Mouse (Mus musculus) hindbrain, embryonic 11.5 days (tissue): Measurements from ENCODE around the gene Ndufa4l2. TPM values are rescaled to one million over a fixed set of nuclear protein-coding genes. Genes with fewer than 3 reads are reported as not detected.
A peak's percentile ranks its signal among the peaks of the same experiment; 100 is the strongest.

ENCODE experiments used
- ATAC-seq: fragments of 200-750 bp; cut with Nextera tagmentation; 2 replicates; pipeline ENCODE4 v1.8.0; 2017; ENCODE audit warnings: mild to moderate bottlenecking, moderate TSS enrichment, moderate library complexity; ENCODE audit not compliant: low FRiP score
- DNase-seq: peaks from one replicate; pipeline ENCODE4 v3.0.0-alpha.2; 2015; ENCODE audit warnings: low spot score
- H3K27ac ChIP-seq: fragments of 300-500 bp; sonication (generic); 2 replicates; pipeline ENCODE4 v1.5.1; 2014; ENCODE audit warnings: mild to moderate bottlenecking, low read depth, low read length
- H3K27me3 ChIP-seq: fragments of 300-500 bp; sonication (generic); 2 replicates; pipeline ENCODE4 v1.6.1; 2014; ENCODE audit warnings: mild to moderate bottlenecking, low read length, moderate library complexity, mixed read lengths; ENCODE audit not compliant: control insufficient read depth, insufficient read depth
- H3K36me3 ChIP-seq: fragments of 300-500 bp; sonication (generic); 2 replicates; pipeline ENCODE4 v1.6.1; 2014; ENCODE audit warnings: mild to moderate bottlenecking, low read length, moderate library complexity, mixed read lengths; ENCODE audit not compliant: control insufficient read depth, insufficient read depth
- H3K4me1 ChIP-seq: fragments of 300-500 bp; sonication (generic); replicated peaks from 2 replicates; pipeline ENCODE4 v1.6.1; 2014; ENCODE audit warnings: low read length, mixed read lengths; ENCODE audit not compliant: control insufficient read depth, insufficient read depth
- H3K4me2 ChIP-seq: fragments of 300-500 bp; sonication (generic); replicated peaks from 2 replicates; pipeline ENCODE4 v1.6.1; 2014; ENCODE audit warnings: mild to moderate bottlenecking, low read depth, low read length
- H3K4me3 ChIP-seq: fragments of 300-500 bp; sonication (generic); 2 replicates; pipeline ENCODE4 v1.5.1; 2014; ENCODE audit warnings: low read depth, low read length
- H3K9ac ChIP-seq: fragments of 300-500 bp; sonication (generic); 2 replicates; pipeline ENCODE4 v1.6.1; 2014; ENCODE audit warnings: low read depth, low read length
- H3K9me3 ChIP-seq: fragments of 300-500 bp; sonication (generic); 2 replicates; pipeline ENCODE4 v1.6.1; 2016; ENCODE audit warnings: low read length; ENCODE audit not compliant: control insufficient read depth
- WGBS: fragments of 180-500 bp; shearing (Covaris S2); extraction: QIAGEN DNeasy Blood & Tissue Kit; methylation state at CpG from one replicate; pipeline ENCODE4 v1.1.7; 2014; 5-methylcytosine and 5-hydroxymethylcytosine counted together
- polyA plus RNA-seq: library from polyadenylated mRNA; unstranded; fragments of >200 nt; fragmentation: Nextera tagmentation; extraction: Ambion mirVana; gene quantifications from 2 replicates; pipeline ENCODE4 v1.2.1, GENCODE M21; 2014

The Ndufa4l2 gene
- polyA plus RNA-seq, 1 experiment from 2014 or later: 6.5 TPM

- Histone ChIP-seq H3K4me2 (peak overlapping the region; percentile 35), H3K9ac (peak overlapping the region; percentile 45; the same call in 1 of the 2 replicates), H3K4me1 (peaks cover 21% of the 10 kb centered on the region), H3K4me3 (no peak overlapping the region), H3K9me3 (no peaks in the 10 kb centered on the region), H3K27me3 (peaks cover 85% of the 10 kb centered on the region), H3K27ac (peak overlapping the region; percentile 90), H3K36me3 (no peaks in the 10 kb centered on the region)
- DNase-seq: peak; percentile 63
- 0% methylated on average over 17 of the region's 17 CpGs for WGBS
- ATAC-seq: peak; percentile 59
These were observed 12.7 kb downstream of the Ndufa4l2 start for GRCm38 (mm10) chr10:127527481-127527880.

- H3K4me2 ChIP-seq: peak overlapping the region; percentile 77
- peak overlapping the region; percentile 58 for H3K4me3 ChIP-seq
- H3K9ac ChIP-seq: peak overlapping the region; percentile 49
- H3K9me3 ChIP-seq: no peaks in the 10 kb centered on the region
- H3K27me3 ChIP-seq: peaks cover 95% of the 10 kb centered on the region
- no peak for DNase-seq
- no peaks in the 10 kb centered on the region for H3K36me3 ChIP-seq
- H3K4me1 ChIP-seq: peaks cover 24% of the 10 kb centered on the region
- H3K27ac ChIP-seq: peak overlapping the region; percentile 81
- ATAC-seq: no peak
- WGBS: under 1% methylated on average over 12 of the region's 25 CpGs
These were observed 16.2 kb downstream of the Ndufa4l2 start for GRCm38 (mm10) chr10:127530945-127531344.

- Histone ChIP-seq H3K27me3 (peaks cover 95% of the 10 kb centered on the region), H3K27ac (peak overlapping the region; percentile 81), H3K4me2 (peak overlapping the region; percentile 77), H3K9me3 (no peaks in the 10 kb centered on the region), H3K36me3 (no peaks in the 10 kb centered on the region), H3K4me1 (peaks cover 20% of the 10 kb centered on the region), H3K4me3 (peak overlapping the region; percentile 58), H3K9ac (peak overlapping the region; percentile 49)
- DNase-seq (peak; percentile 37), ATAC-seq (no peak)
- 0% methylated on average over 4 of the region's 4 CpGs for WGBS
These were observed 16.8 kb downstream of the Ndufa4l2 start for GRCm38 (mm10) chr10:127531548-127531947.

GRCm38 (mm10) chr10:127534036-127534928 is 19.5 kb downstream of the Ndufa4l2 start, which contains the start of gene Nxph4:
Gene Nxph4, minus strand, starts transcription at chr10:127534559.
- Histone ChIP-seq H3K27ac (peak within 1 kb of the TSS; percentile 88), H3K9me3 (no peaks in the 10 kb centered on the region), H3K4me3 (peak within 1 kb of the TSS; percentile 58), H3K27me3 (peaks cover 71% of the 10 kb centered on the region), H3K36me3 (no peaks in the 10 kb centered on the region; the same call in 1 of the 2 replicates), H3K9ac (peak within 1 kb of the TSS; percentile 71), H3K4me1 (peaks cover 13% of the 10 kb centered on the region), H3K4me2 (peak within 1 kb of the TSS; percentile 77)
- ATAC-seq: peak; percentile 26
- WGBS: under 1% methylated on average over 52 of the region's 78 CpGs
- DNase-seq: peak; percentile 43

GRCm38 (mm10) chr10:127534929-127535384 is 20.2 kb downstream of the Ndufa4l2 start:
- ATAC-seq: peak; percentile 46

GRCm38 (mm10) chr10:127536586-127537314 is 22.0 kb downstream of the Ndufa4l2 start:
- Histone ChIP-seq H3K27me3 (peaks cover 48% of the 10 kb centered on the region), H3K9ac (no peak overlapping the region)

More at GRCm38 (mm10) chr10:127534929-127535384, 20.2 kb downstream of the Ndufa4l2 start:
- H3K4me2 ChIP-seq: peak overlapping the region; percentile 77
- H3K27me3 ChIP-seq: peaks cover 64% of the 10 kb centered on the region
- H3K9me3 ChIP-seq: no peaks in the 10 kb centered on the region
- H3K4me3 ChIP-seq: peak overlapping the region; percentile 58
- peaks cover 13% of the 10 kb centered on the region for H3K4me1 ChIP-seq
- under 1% methylated on average over 30 of the region's 30 CpGs for WGBS
- no peaks in the 10 kb centered on the region; the same call in 1 of the 2 replicates for H3K36me3 ChIP-seq
- H3K27ac ChIP-seq: peak overlapping the region; percentile 88
- H3K9ac ChIP-seq: peak overlapping the region; percentile 71; the same call in 1 of the 2 replicates
- DNase-seq: peak; percentile 67

GRCm38 (mm10) chr10:127537854-127538583 is 23.3 kb downstream of the Ndufa4l2 start:
- Histone ChIP-seq H3K9me3 (no peaks in the 10 kb centered on the region), H3K4me3 (no peak overlapping the region), H3K4me2 (no peak overlapping the region), H3K36me3 (peaks cover 6% of the 10 kb centered on the region; the same call in 1 of the 2 replicates), H3K27ac (peak overlapping the region; percentile 56; the same call in 1 of the 2 replicates), H3K27me3 (peaks cover 37% of the 10 kb centered on the region), H3K4me1 (peaks cover 13% of the 10 kb centered on the region), H3K9ac (no peak overlapping the region)
- DNase-seq (peak; percentile 89), ATAC-seq (0 out of 2 replicates have a peak, but pooled peaks have one; percentile 20)
- WGBS: 24% methylated on average over 7 of the region's 7 CpGs

More at GRCm38 (mm10) chr10:127536586-127537314, 22.0 kb downstream of the Ndufa4l2 start:
- ATAC-seq (peak; percentile 50; the same call in 1 of the 2 replicates), DNase-seq (peak; percentile 79)
- Histone ChIP-seq H3K4me2 (peak overlapping the region; percentile 7; the same call in 1 of the 2 replicates), H3K4me3 (no peak overlapping the region), H3K27ac (peak overlapping the region; percentile 88), H3K4me1 (peaks cover 13% of the 10 kb centered on the region), H3K36me3 (peaks cover 3% of the 10 kb centered on the region; the same call in 1 of the 2 replicates), H3K9me3 (no peaks in the 10 kb centered on the region)
- 16% methylated on average over 8 of the region's 8 CpGs for WGBS
